In the genomic region with DNA sequence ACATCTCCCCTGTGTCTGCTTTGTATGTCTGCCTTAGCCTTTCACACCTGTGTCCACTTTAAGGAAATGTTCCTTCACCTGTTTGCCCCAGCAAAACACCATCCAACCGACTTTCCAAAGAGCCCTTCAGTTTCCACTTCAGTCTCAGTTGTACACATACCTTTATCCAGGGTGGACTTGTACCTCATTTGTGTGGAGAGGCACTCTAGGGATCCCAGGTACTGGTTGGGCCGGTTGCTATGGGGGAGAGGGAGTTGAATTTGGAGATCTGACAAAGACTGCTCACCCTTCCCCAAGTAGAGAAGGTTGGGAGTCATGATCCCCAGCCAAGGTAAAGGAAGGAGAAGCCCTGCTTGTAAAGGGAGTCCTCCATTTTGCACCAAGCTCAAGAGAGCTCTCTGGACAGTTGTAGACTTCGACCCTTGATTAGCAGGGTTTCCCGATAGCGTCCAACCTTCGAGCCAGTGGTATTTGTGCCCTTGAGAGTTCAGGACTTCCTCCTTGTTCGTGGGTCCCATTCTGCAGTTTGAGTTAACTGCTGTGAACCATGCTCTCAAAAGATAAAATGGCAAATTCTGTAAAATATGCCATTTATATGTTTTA, we compare ENCODE assay signal across 29 mouse cellular contexts. TPM values are rescaled to one million over a fixed set of nuclear protein-coding genes. Genes with fewer than 3 reads are reported as not detected.
DNase-seq lines count a peak whose midpoint lies in the region; ATAC-seq and TF ChIP-seq lines count a peak whose summit lies in the region.
"Had no signal": no experiment of that assay in that cellular context is flagged by ENCODE, and none has a peak within 500 bp of the region (broad histone marks: within the 10 kb centered on the region; RNA-seq: fewer than 3 reads in every experiment).

No protein-coding gene starts in this region.

- no peak overlapping the region for H3K4me2 ChIP-seq in intestine, postnatal 0 days (replicated peaks; ENCODE audit: low read depth)
- no peak overlapping the region for H3K4me2 ChIP-seq in lung, embryonic 15.5 days
- no peak overlapping the region for H3K4me2 ChIP-seq in heart, embryonic 12.5 days
- H3K4me2 ChIP-seq: embryonic facial prominence, embryonic 12.5 days; hindbrain, embryonic 13.5 days; limb, embryonic 15.5 days; liver, embryonic 13.5 days; stomach, embryonic 15.5 days had no signal

- no peaks in the 10 kb centered on the region; the same call in 1 of the 2 replicates for H3K4me1 ChIP-seq in intestine, postnatal 0 days (replicated peaks; ENCODE audit: control insufficient read depth, insufficient read depth, low read length)
- peaks cover 3% of the 10 kb centered on the region; the same call in 1 of the 2 replicates for H3K4me1 ChIP-seq in lung, embryonic 15.5 days
- H3K4me1 ChIP-seq in heart, embryonic 12.5 days (replicated peaks): peaks cover 13% of the 10 kb centered on the region
- H3K4me1 ChIP-seq: embryonic facial prominence, embryonic 12.5 days; limb, embryonic 10.5 days; limb, embryonic 15.5 days; stomach, embryonic 15.5 days had no signal

- ATAC-seq in intestine, postnatal 0 days: peak; percentile 82
- ATAC-seq in lung, embryonic 15.5 days (ENCODE audit: borderline replicate concordance, extremely low read depth, low FRiP score, low TSS enrichment): peak; percentile 91
- ATAC-seq in heart, embryonic 12.5 days (ENCODE audit: insufficient number of reproducible peaks, low FRiP score): no peak
- ATAC-seq: CD4-positive, CD25-positive, alpha-beta regulatory T cell, adult 4 months; forebrain, embryonic 14.5 days had no signal

- 46% methylated on average over 7 of the region's 7 CpGs for WGBS in intestine, postnatal 0 days
- WGBS in lung, embryonic 15.5 days: 63% methylated on average over 7 of the region's 7 CpGs
- WGBS in heart, embryonic 12.5 days: 91% methylated on average over 7 of the region's 7 CpGs

- peak overlapping the region; percentile 74 for H3K27ac ChIP-seq in intestine, postnatal 0 days (ENCODE audit: low read depth, low read length)
- H3K27ac ChIP-seq in lung, embryonic 15.5 days: peak overlapping the region; percentile 84
- no peak overlapping the region for H3K27ac ChIP-seq in heart, embryonic 12.5 days (ENCODE audit: poor library complexity, severe bottlenecking)
- H3K27ac ChIP-seq: embryonic facial prominence, embryonic 12.5 days; heart, embryonic 10.5 days; hindbrain, embryonic 13.5 days; kidney, postnatal 0 days; limb, embryonic 10.5 days; limb, embryonic 15.5 days; liver, embryonic 13.5 days; macrophage; stomach, embryonic 15.5 days had no signal

- H3K27me3 ChIP-seq in intestine, postnatal 0 days (replicated peaks; ENCODE audit: control insufficient read depth, insufficient read depth, low read length): no peaks in the 10 kb centered on the region
- no peaks in the 10 kb centered on the region for H3K27me3 ChIP-seq in lung, embryonic 15.5 days
- H3K27me3 ChIP-seq in heart, embryonic 12.5 days (replicated peaks): no peaks in the 10 kb centered on the region
- H3K27me3 ChIP-seq: embryonic facial prominence, embryonic 12.5 days; hindbrain, embryonic 13.5 days; limb, embryonic 15.5 days; liver, embryonic 13.5 days; stomach, embryonic 15.5 days had no signal

- TF ChIP-seq CTCF in intestine, postnatal 0 days (IDR thresholded peaks at IDR 0.05; ENCODE audit: low read depth): no peak

- peaks cover 8% of the 10 kb centered on the region; the same call in 1 of the 2 replicates for H3K36me3 ChIP-seq in intestine, postnatal 0 days (ENCODE audit: control insufficient read depth, insufficient read depth)
- H3K36me3 ChIP-seq in lung, embryonic 15.5 days: 0 out of 2 replicates have a peak, but pooled peaks cover 4% of the 10 kb centered on the region
- peaks cover 16% of the 10 kb centered on the region for H3K36me3 ChIP-seq in heart, embryonic 12.5 days

- no peak overlapping the region for H3K9ac ChIP-seq in intestine, postnatal 0 days (ENCODE audit: low read depth, low read length)
- no peak overlapping the region for H3K9ac ChIP-seq in lung, embryonic 15.5 days
- no peak overlapping the region for H3K9ac ChIP-seq in heart, embryonic 12.5 days
- H3K9ac ChIP-seq: embryonic facial prominence, embryonic 12.5 days; hindbrain, embryonic 13.5 days; limb, embryonic 15.5 days; liver, embryonic 13.5 days; stomach, embryonic 15.5 days had no signal

- H3K9me3 ChIP-seq in intestine, postnatal 0 days (ENCODE audit: control insufficient read depth): no peaks in the 10 kb centered on the region
- H3K9me3 ChIP-seq in lung, embryonic 15.5 days: no peaks in the 10 kb centered on the region
- H3K9me3 ChIP-seq in heart, embryonic 12.5 days (replicated peaks): no peaks in the 10 kb centered on the region
- H3K9me3 ChIP-seq: embryonic facial prominence, embryonic 12.5 days; heart, embryonic 10.5 days; hindbrain, embryonic 13.5 days; limb, embryonic 10.5 days; limb, embryonic 15.5 days; liver, embryonic 13.5 days; stomach, embryonic 15.5 days had no signal

- no peak overlapping the region for H3K4me3 ChIP-seq in intestine, postnatal 0 days (ENCODE audit: low read depth, low read length)
- H3K4me3 ChIP-seq in lung, embryonic 15.5 days: no peak overlapping the region
- no peak overlapping the region for H3K4me3 ChIP-seq in heart, embryonic 12.5 days
- H3K4me3 ChIP-seq: embryonic facial prominence, embryonic 12.5 days; heart, embryonic 10.5 days; hindbrain, embryonic 13.5 days; limb, embryonic 10.5 days; limb, embryonic 15.5 days; liver, embryonic 13.5 days; stomach, embryonic 15.5 days had no signal

- DNase-seq in lung, postnatal 25 days (ENCODE audit: low spot score): peak; percentile 91
- no peak for DNase-seq in layer of hippocampus, adult 11-12 months (ENCODE audit: low spot score)
- DNase-seq in kidney, adult 11 months: no peak
- no peak for DNase-seq in cerebellum, postnatal 25 days
- DNase-seq: cerebellum, adult 8-10 months; embryo, embryonic 11 days; gastrocnemius, postnatal 25 days; heart, adult 11 months; heart, postnatal 4 days; kidney, adult 2 months; kidney, postnatal 4 days; liver, embryonic 13.5 days; midbrain, embryonic 14.5 days; right cerebral cortex, postnatal 14 days; thymus, adult 18-20 months; thymus, postnatal 25 days had no signal

RNA-seq across cellular contexts. Expression of a gene that starts 38.5 kb away (rescaled TPM):
- polyA plus RNA-seq in intestine, postnatal 0 days (2015; fragmentation: Nextera tagmentation; extraction: Ambion mirVana): 9.4 and 10.0 TPM in 2 replicates
- 20.8 and 21.7 TPM in 2 replicates for polyA plus RNA-seq in lung, embryonic 15.5 days (2015; fragmentation: Nextera tagmentation; extraction: Ambion mirVana)
- 21.5 and 21.9 TPM in 2 replicates for polyA plus RNA-seq in heart, embryonic 12.5 days (2016; fragmentation: Nextera tagmentation; extraction: Ambion mirVana)
